Mouse (Mus musculus) testis, postnatal 14 days (tissue): ENCODE data around the gene Kctd21.
A peak's percentile ranks its signal among the peaks of the same experiment; 100 is the strongest.

Experiments used
- DNase-seq: peaks from one replicate; pipeline ENCODE4 v3.0.0; 2021; ENCODE audit warnings: low spot score

Gene Kctd21

GRCm38 (mm10) chr7:97331726-97332666 lies at the start of gene Kctd21, which contains the start of gene Usp35:
Gene Kctd21 (plus strand): TSS chr7:97332327.
Gene Usp35 (minus strand): TSS chr7:97332020.
- DNase-seq: peak; percentile 96

GRCm38 (mm10) chr7:97296986-97297385 lies 35.1 kb upstream of the Kctd21 start:
- DNase-seq: no peak

- peak; percentile 37 for DNase-seq
Observed at GRCm38 (mm10) chr7:97297466-97297865, 34.7 kb upstream of the Kctd21 start.

- DNase-seq: no peak
Observed at GRCm38 (mm10) chr7:97298279-97298678, 33.8 kb upstream of the Kctd21 start.

GRCm38 (mm10) chr7:97298943-97299342 lies 33.2 kb upstream of the Kctd21 start:
- no peak for DNase-seq

GRCm38 (mm10) chr7:97300914-97301313 lies 31.2 kb upstream of the Kctd21 start:
- DNase-seq: no peak

GRCm38 (mm10) chr7:97301321-97301720 lies 30.8 kb upstream of the Kctd21 start:
- no peak for DNase-seq

- DNase-seq: no peak
Observed at GRCm38 (mm10) chr7:97302261-97302660, 29.9 kb upstream of the Kctd21 start.

- DNase-seq: no peak
Observed at GRCm38 (mm10) chr7:97302876-97303275, 29.3 kb upstream of the Kctd21 start.

GRCm38 (mm10) chr7:97303614-97304013 lies 28.5 kb upstream of the Kctd21 start:
- no peak for DNase-seq

GRCm38 (mm10) chr7:97304471-97304870 lies 27.7 kb upstream of the Kctd21 start:
- peak; percentile 2 for DNase-seq

GRCm38 (mm10) chr7:97305206-97305605 lies 26.9 kb upstream of the Kctd21 start:
- peak; percentile 2 for DNase-seq

GRCm38 (mm10) chr7:97306813-97307212 lies 25.3 kb upstream of the Kctd21 start:
- peak; percentile 2 for DNase-seq

- peak; percentile 3 for DNase-seq
Observed at GRCm38 (mm10) chr7:97307546-97307945, 24.6 kb upstream of the Kctd21 start.

GRCm38 (mm10) chr7:97309461-97310340 lies 22.4 kb upstream of the Kctd21 start:
- DNase-seq: no peak

GRCm38 (mm10) chr7:97310341-97310635 lies 21.8 kb upstream of the Kctd21 start:
- DNase-seq: no peak

- no peak for DNase-seq
Observed at GRCm38 (mm10) chr7:97311620-97312019, 20.5 kb upstream of the Kctd21 start.

GRCm38 (mm10) chr7:97312196-97312595 lies 19.9 kb upstream of the Kctd21 start:
- no peak for DNase-seq

GRCm38 (mm10) chr7:97312856-97313255 lies 19.3 kb upstream of the Kctd21 start:
- no peak for DNase-seq

- no peak for DNase-seq
Observed at GRCm38 (mm10) chr7:97313364-97313995, 18.6 kb upstream of the Kctd21 start.

- DNase-seq: no peak
Observed at GRCm38 (mm10) chr7:97314646-97315045, 17.5 kb upstream of the Kctd21 start.

- no peak for DNase-seq
Observed at GRCm38 (mm10) chr7:97315656-97316055, 16.5 kb upstream of the Kctd21 start.
